Mouse (Mus musculus) kidney, embryonic 16.5 days (tissue): Measurements from ENCODE around the gene Dnajb8. TPM values are rescaled to one million over a fixed set of nuclear protein-coding genes. Genes with fewer than 3 reads are reported as not detected.

Experiments
- ATAC-seq: fragments of 200-750 bp; cut with Nextera tagmentation; 2 replicates; pipeline ENCODE4 v1.8.0; 2017; ENCODE audit warnings: moderate TSS enrichment; ENCODE audit not compliant: low FRiP score, low TSS enrichment
- H3K27ac ChIP-seq: fragments of 300-500 bp; sonication (generic); 2 replicates; pipeline ENCODE4 v1.5.1; 2014; ENCODE audit warnings: low read length
- H3K27me3 ChIP-seq: fragments of 300-500 bp; sonication (generic); 2 replicates; pipeline ENCODE4 v1.6.1; 2014; ENCODE audit warnings: low read length, control low read depth, mixed read lengths; ENCODE audit not compliant: insufficient read depth
- H3K36me3 ChIP-seq: fragments of 300-500 bp; sonication (generic); 2 replicates; pipeline ENCODE4 v1.6.1; 2014; ENCODE audit warnings: low read length, control low read depth, mixed read lengths; ENCODE audit not compliant: insufficient read depth
- H3K4me1 ChIP-seq: fragments of 300-500 bp; sonication (generic); 2 replicates; pipeline ENCODE4 v1.6.1; 2014; ENCODE audit warnings: low read length, control low read depth, mixed read lengths; ENCODE audit not compliant: insufficient read depth
- H3K4me2 ChIP-seq: fragments of 300-500 bp; sonication (generic); replicated peaks from 2 replicates; pipeline ENCODE4 v1.6.1; 2014; ENCODE audit warnings: low read depth, low read length
- H3K4me3 ChIP-seq: fragments of 300-500 bp; sonication (generic); 2 replicates; pipeline ENCODE4 v1.5.1; 2014; ENCODE audit warnings: mild to moderate bottlenecking, low read length
- H3K9ac ChIP-seq: fragments of 300-500 bp; sonication (generic); replicated peaks from 2 replicates; pipeline ENCODE4 v1.6.1; 2014; ENCODE audit warnings: low read length
- H3K9me3 ChIP-seq: fragments of 300-500 bp; sonication (generic); 2 replicates; pipeline ENCODE4 v1.6.1; 2016; ENCODE audit warnings: low read length, control low read depth
- WGBS: fragments of 180-500 bp; shearing (Covaris S2); extraction: QIAGEN DNeasy Blood & Tissue Kit; methylation state at CpG from one replicate; pipeline ENCODE4 v1.1.7; 2014; 5-methylcytosine and 5-hydroxymethylcytosine counted together
- polyA plus RNA-seq: library from polyadenylated mRNA; unstranded; fragments of >200 nt; fragmentation: Nextera tagmentation; extraction: Ambion mirVana; gene quantifications from 2 replicates; pipeline ENCODE4 v1.2.1, GENCODE M21; 2015

Dnajb8 gene
- polyA plus RNA-seq, 1 experiment from 2014 or later = not detected

- H3K27me3 ChIP-seq = no peaks in the 10 kb centered on the region
Observed at GRCm38 (mm10) chr6:88226570-88226994, 4.5 kb downstream of the Dnajb8 start.

GRCm38 (mm10) chr6:88227537-88227936 is 5.5 kb downstream of the Dnajb8 start:
- Histone ChIP-seq H3K4me1 (peaks cover 22% of the 10 kb centered on the region; the same call in 1 of the 2 replicates), H3K9me3 (no peaks in the 10 kb centered on the region), H3K4me2 (no peak overlapping the region), H3K27me3 (no peaks in the 10 kb centered on the region), H3K4me3 (no peak overlapping the region), H3K36me3 (no peaks in the 10 kb centered on the region), H3K27ac (no peak overlapping the region), H3K9ac (no peak overlapping the region)
- WGBS = 41% methylated on average over 7 of the region's 7 CpGs
- no peak for ATAC-seq

More at GRCm38 (mm10) chr6:88226570-88226994, 4.5 kb downstream of the Dnajb8 start:
- no peaks in the 10 kb centered on the region for H3K9me3 ChIP-seq
- ATAC-seq = peak; percentile 21; the same call in 1 of the 2 replicates
- no peak overlapping the region for H3K9ac ChIP-seq
- H3K36me3 ChIP-seq = no peaks in the 10 kb centered on the region
- no peak overlapping the region for H3K27ac ChIP-seq
- H3K4me1 ChIP-seq = peaks cover 22% of the 10 kb centered on the region; the same call in 1 of the 2 replicates
- H3K4me3 ChIP-seq = no peak overlapping the region
- no peak overlapping the region for H3K4me2 ChIP-seq
- WGBS = 18% methylated on average over 5 of the region's 5 CpGs

GRCm38 (mm10) chr6:88229221-88229620 is 7.2 kb downstream of the Dnajb8 start:
- no peaks in the 10 kb centered on the region for H3K9me3 ChIP-seq
- no peaks in the 10 kb centered on the region; the same call in 1 of the 2 replicates for H3K27me3 ChIP-seq
- WGBS = 46% methylated on average over 12 of the region's 12 CpGs
- peaks cover 22% of the 10 kb centered on the region; the same call in 1 of the 2 replicates for H3K4me1 ChIP-seq
- H3K4me3 ChIP-seq = no peak overlapping the region
- no peak overlapping the region for H3K4me2 ChIP-seq
- no peaks in the 10 kb centered on the region for H3K36me3 ChIP-seq
- H3K9ac ChIP-seq = no peak overlapping the region
- peak; percentile 46; the same call in 1 of the 2 replicates for ATAC-seq
- H3K27ac ChIP-seq = no peak overlapping the region

GRCm38 (mm10) chr6:88231821-88232220 is 9.8 kb downstream of the Dnajb8 start:
- 57% methylated on average over 7 of the region's 7 CpGs for WGBS
- ATAC-seq = no peak
- Histone ChIP-seq H3K9ac (no peak overlapping the region), H3K4me3 (no peak overlapping the region), H3K4me2 (no peak overlapping the region), H3K36me3 (no peaks in the 10 kb centered on the region), H3K27me3 (peaks cover 17% of the 10 kb centered on the region), H3K4me1 (peaks cover 27% of the 10 kb centered on the region), H3K9me3 (no peaks in the 10 kb centered on the region), H3K27ac (no peak overlapping the region)

- ATAC-seq = no peak
- Histone ChIP-seq H3K27me3 (peaks cover 17% of the 10 kb centered on the region), H3K27ac (no peak overlapping the region), H3K4me1 (peaks cover 26% of the 10 kb centered on the region), H3K4me3 (no peak overlapping the region), H3K4me2 (no peak overlapping the region), H3K36me3 (no peaks in the 10 kb centered on the region), H3K9ac (no peak overlapping the region), H3K9me3 (no peaks in the 10 kb centered on the region)
- WGBS = 56% methylated on average over 6 of the region's 6 CpGs
Observed at GRCm38 (mm10) chr6:88232221-88232620, 10.2 kb downstream of the Dnajb8 start.

- Histone ChIP-seq H3K27ac (peak overlapping the region; percentile 54), H3K9me3 (no peaks in the 10 kb centered on the region), H3K4me1 (peaks cover 21% of the 10 kb centered on the region), H3K9ac (no peak overlapping the region), H3K27me3 (peaks cover 17% of the 10 kb centered on the region), H3K4me2 (no peak overlapping the region), H3K4me3 (no peak overlapping the region), H3K36me3 (no peaks in the 10 kb centered on the region)
- peak; percentile 64 for ATAC-seq
- 71% methylated on average over 8 of the region's 8 CpGs for WGBS
Observed at GRCm38 (mm10) chr6:88233996-88234395, 11.9 kb downstream of the Dnajb8 start.

- 26% methylated on average over 8 of the region's 8 CpGs for WGBS
- Histone ChIP-seq H3K9me3 (no peaks in the 10 kb centered on the region), H3K36me3 (no peaks in the 10 kb centered on the region), H3K4me3 (no peak overlapping the region), H3K27me3 (peaks cover 19% of the 10 kb centered on the region), H3K4me2 (no peak overlapping the region), H3K27ac (no peak overlapping the region), H3K4me1 (peaks cover 15% of the 10 kb centered on the region), H3K9ac (peak overlapping the region; percentile 51; the same call in 1 of the 2 replicates)
- no peak for ATAC-seq
Observed at GRCm38 (mm10) chr6:88235461-88235860, 13.4 kb downstream of the Dnajb8 start.

GRCm38 (mm10) chr6:88235983-88236382 is 13.9 kb downstream of the Dnajb8 start:
- peaks cover 22% of the 10 kb centered on the region for H3K27me3 ChIP-seq
- no peaks in the 10 kb centered on the region for H3K36me3 ChIP-seq
- no peak overlapping the region for H3K27ac ChIP-seq
- H3K9me3 ChIP-seq = no peaks in the 10 kb centered on the region
- ATAC-seq = 0 out of 2 replicates have a peak, but pooled peaks have one; percentile 5
- H3K4me1 ChIP-seq = peaks cover 15% of the 10 kb centered on the region
- H3K4me2 ChIP-seq = peak overlapping the region; percentile 27; the same call in 1 of the 2 replicates
- no peak overlapping the region for H3K4me3 ChIP-seq
- 6% methylated on average over 17 of the region's 17 CpGs for WGBS
- H3K9ac ChIP-seq = peak overlapping the region; percentile 51

GRCm38 (mm10) chr6:88236513-88236912 is 14.4 kb downstream of the Dnajb8 start:
- no peak overlapping the region for H3K9ac ChIP-seq
- peaks cover 15% of the 10 kb centered on the region for H3K4me1 ChIP-seq
- H3K27ac ChIP-seq = no peak overlapping the region
- H3K36me3 ChIP-seq = no peaks in the 10 kb centered on the region
- WGBS = 21% methylated on average over 7 of the region's 7 CpGs
- H3K27me3 ChIP-seq = peaks cover 22% of the 10 kb centered on the region
- H3K4me3 ChIP-seq = no peak overlapping the region
- ATAC-seq = no peak
- H3K9me3 ChIP-seq = no peaks in the 10 kb centered on the region
- 0 out of 2 replicates have a peak overlapping the region, but pooled peaks have one; percentile 27 for H3K4me2 ChIP-seq

- 2% methylated on average over 15 of the region's 15 CpGs for WGBS
- no peaks in the 10 kb centered on the region for H3K9me3 ChIP-seq
- 0 out of 2 replicates have a peak, but pooled peaks cover 4% of the 10 kb centered on the region for H3K4me1 ChIP-seq
- no peak overlapping the region for H3K9ac ChIP-seq
- peak; percentile 84 for ATAC-seq
- H3K4me3 ChIP-seq = no peak overlapping the region
- H3K27ac ChIP-seq = no peak overlapping the region
- no peaks in the 10 kb centered on the region for H3K36me3 ChIP-seq
- peaks cover 5% of the 10 kb centered on the region; the same call in 1 of the 2 replicates for H3K27me3 ChIP-seq
- peak overlapping the region; percentile 19; the same call in 1 of the 2 replicates for H3K4me2 ChIP-seq
Observed at GRCm38 (mm10) chr6:88242604-88243003, 20.5 kb downstream of the Dnajb8 start.
